Mouse (Mus musculus): Measurements from ENCODE around the gene Ccdc91. TPM values are rescaled to one million over a fixed set of nuclear protein-coding genes. Genes with fewer than 3 reads are reported as not detected.

Ccdc91 gene
- polyA plus RNA-seq (2011; ENCODE audit: insufficient read depth, insufficient read length, low read depth, missing spikeins), result 16.5 and 17.4 TPM in 2 replicates

GRCm38 (mm10) chr6:147475727-147476613, at the start of gene Ccdc91:
Ccdc91 (plus strand) TSS chr6:147475828.
- H3K9ac ChIP-seq (ENCODE audit: low read depth, poor library complexity, severe bottlenecking), result peak within 1 kb of the TSS; percentile 78
- H3K36me3 ChIP-seq (ENCODE audit: control insufficient read depth, insufficient read depth, low read length, poor library complexity, severe bottlenecking), result no peaks in the 10 kb centered on the region
- no peaks in the 10 kb centered on the region for H3K27me3 ChIP-seq (ENCODE audit: control insufficient read depth, insufficient read depth, low read length, poor library complexity, severe bottlenecking)
- H3K4me3 ChIP-seq (ENCODE audit: low read depth, low read length), result peak within 1 kb of the TSS; percentile 80
- H3K27ac ChIP-seq (ENCODE audit: insufficient read depth, low read length), result no peak within 1 kb of the TSS
- no peaks in the 10 kb centered on the region for H3K4me1 ChIP-seq (ENCODE audit: control insufficient read depth, insufficient read depth, low read length)
- no peak for TF ChIP-seq POLR2A (IDR thresholded peaks at IDR 0.05; ENCODE audit: insufficient read depth, low read length)
- peak; percentile 34; the same call in 1 of the 2 replicates for TF ChIP-seq EP300 (IDR thresholded peaks at IDR 0.05; ENCODE audit: insufficient read depth, low read depth, low read length)
- no peaks in the 10 kb centered on the region for H3K9me3 ChIP-seq (replicated peaks; ENCODE audit: control insufficient read depth, insufficient read depth, low read length, poor library complexity, severe bottlenecking)

GRCm38 (mm10) chr6:147426927-147427487, 48.6 kb upstream of the Ccdc91 start:
- no peaks in the 10 kb centered on the region for H3K9me3 ChIP-seq (replicated peaks; ENCODE audit: control insufficient read depth, insufficient read depth, low read length, poor library complexity, severe bottlenecking)
- H3K4me1 ChIP-seq (ENCODE audit: control insufficient read depth, insufficient read depth, low read length), result no peaks in the 10 kb centered on the region
- TF ChIP-seq EP300 (IDR thresholded peaks at IDR 0.05; ENCODE audit: insufficient read depth, low read depth, low read length), result no peak
- TF ChIP-seq POLR2A (IDR thresholded peaks at IDR 0.05; ENCODE audit: insufficient read depth, low read length), result no peak
- no peak for TF ChIP-seq CTCF (IDR thresholded peaks at IDR 0.05; ENCODE audit: low read depth, low read length)
- H3K36me3 ChIP-seq (ENCODE audit: control insufficient read depth, insufficient read depth, low read length, poor library complexity, severe bottlenecking), result no peaks in the 10 kb centered on the region
- no peak overlapping the region for H3K9ac ChIP-seq (ENCODE audit: low read depth, poor library complexity, severe bottlenecking)
- H3K4me3 ChIP-seq (ENCODE audit: low read depth, low read length), result no peak overlapping the region
- H3K27me3 ChIP-seq (ENCODE audit: control insufficient read depth, insufficient read depth, low read length, poor library complexity, severe bottlenecking), result no peaks in the 10 kb centered on the region
- H3K27ac ChIP-seq (ENCODE audit: insufficient read depth, low read length), result no peak overlapping the region

- Histone ChIP-seq H3K27me3 (ENCODE audit: control insufficient read depth, insufficient read depth, low read length, poor library complexity, severe bottlenecking) (no peaks in the 10 kb centered on the region), H3K9me3 (replicated peaks; ENCODE audit: control insufficient read depth, insufficient read depth, low read length, poor library complexity, severe bottlenecking) (no peaks in the 10 kb centered on the region), H3K4me1 (ENCODE audit: control insufficient read depth, insufficient read depth, low read length) (no peaks in the 10 kb centered on the region), H3K4me3 (ENCODE audit: low read depth, low read length) (no peak overlapping the region), H3K27ac (ENCODE audit: insufficient read depth, low read length) (no peak overlapping the region), H3K9ac (ENCODE audit: low read depth, poor library complexity, severe bottlenecking) (no peak overlapping the region), H3K36me3 (ENCODE audit: control insufficient read depth, insufficient read depth, low read length, poor library complexity, severe bottlenecking) (no peaks in the 10 kb centered on the region)
- no peak for TF ChIP-seq CTCF (IDR thresholded peaks at IDR 0.05; ENCODE audit: low read depth, low read length)
- TF ChIP-seq EP300 (IDR thresholded peaks at IDR 0.05; ENCODE audit: insufficient read depth, low read depth, low read length), result no peak
- no peak for TF ChIP-seq POLR2A (IDR thresholded peaks at IDR 0.05; ENCODE audit: insufficient read depth, low read length)
Measured at GRCm38 (mm10) chr6:147455775-147456174, 19.9 kb upstream of the Ccdc91 start.

GRCm38 (mm10) chr6:147458637-147459301, 16.9 kb upstream of the Ccdc91 start:
- no peak overlapping the region for H3K4me3 ChIP-seq (ENCODE audit: low read depth, low read length)
- TF ChIP-seq CTCF (IDR thresholded peaks at IDR 0.05; ENCODE audit: low read depth, low read length) (no peak), POLR2A (IDR thresholded peaks at IDR 0.05; ENCODE audit: insufficient read depth, low read length) (no peak), EP300 (IDR thresholded peaks at IDR 0.05; ENCODE audit: insufficient read depth, low read depth, low read length) (no peak)
- no peaks in the 10 kb centered on the region for H3K4me1 ChIP-seq (ENCODE audit: control insufficient read depth, insufficient read depth, low read length)
- H3K27ac ChIP-seq (ENCODE audit: insufficient read depth, low read length), result no peak overlapping the region
- H3K27me3 ChIP-seq (ENCODE audit: control insufficient read depth, insufficient read depth, low read length, poor library complexity, severe bottlenecking), result no peaks in the 10 kb centered on the region
- H3K9me3 ChIP-seq (replicated peaks; ENCODE audit: control insufficient read depth, insufficient read depth, low read length, poor library complexity, severe bottlenecking), result no peaks in the 10 kb centered on the region
- no peaks in the 10 kb centered on the region for H3K36me3 ChIP-seq (ENCODE audit: control insufficient read depth, insufficient read depth, low read length, poor library complexity, severe bottlenecking)
- no peak overlapping the region for H3K9ac ChIP-seq (ENCODE audit: low read depth, poor library complexity, severe bottlenecking)

- no peak overlapping the region for H3K27ac ChIP-seq (ENCODE audit: insufficient read depth, low read length)
- H3K27me3 ChIP-seq (ENCODE audit: control insufficient read depth, insufficient read depth, low read length, poor library complexity, severe bottlenecking), result no peaks in the 10 kb centered on the region
- H3K4me1 ChIP-seq (ENCODE audit: control insufficient read depth, insufficient read depth, low read length), result no peaks in the 10 kb centered on the region
- no peak overlapping the region for H3K9ac ChIP-seq (ENCODE audit: low read depth, poor library complexity, severe bottlenecking)
- H3K4me3 ChIP-seq (ENCODE audit: low read depth, low read length), result no peak overlapping the region
- TF ChIP-seq EP300 (IDR thresholded peaks at IDR 0.05; ENCODE audit: insufficient read depth, low read depth, low read length) (no peak), CTCF (IDR thresholded peaks at IDR 0.05; ENCODE audit: low read depth, low read length) (no peak), POLR2A (IDR thresholded peaks at IDR 0.05; ENCODE audit: insufficient read depth, low read length) (no peak)
- no peaks in the 10 kb centered on the region for H3K36me3 ChIP-seq (ENCODE audit: control insufficient read depth, insufficient read depth, low read length, poor library complexity, severe bottlenecking)
- H3K9me3 ChIP-seq (replicated peaks; ENCODE audit: control insufficient read depth, insufficient read depth, low read length, poor library complexity, severe bottlenecking), result no peaks in the 10 kb centered on the region
Measured at GRCm38 (mm10) chr6:147470016-147470415, 5.6 kb upstream of the Ccdc91 start.

Data from ES-Bruce4 (cell line).